Mouse (Mus musculus): Measurements from ENCODE around the gene Clcn6. TPM values are rescaled to one million over a fixed set of nuclear protein-coding genes. Genes with fewer than 3 reads are reported as not detected.

Clcn6 gene
- polyA plus RNA-seq, 1 experiment from 2014 or later, result 7.3 TPM

DNA sequence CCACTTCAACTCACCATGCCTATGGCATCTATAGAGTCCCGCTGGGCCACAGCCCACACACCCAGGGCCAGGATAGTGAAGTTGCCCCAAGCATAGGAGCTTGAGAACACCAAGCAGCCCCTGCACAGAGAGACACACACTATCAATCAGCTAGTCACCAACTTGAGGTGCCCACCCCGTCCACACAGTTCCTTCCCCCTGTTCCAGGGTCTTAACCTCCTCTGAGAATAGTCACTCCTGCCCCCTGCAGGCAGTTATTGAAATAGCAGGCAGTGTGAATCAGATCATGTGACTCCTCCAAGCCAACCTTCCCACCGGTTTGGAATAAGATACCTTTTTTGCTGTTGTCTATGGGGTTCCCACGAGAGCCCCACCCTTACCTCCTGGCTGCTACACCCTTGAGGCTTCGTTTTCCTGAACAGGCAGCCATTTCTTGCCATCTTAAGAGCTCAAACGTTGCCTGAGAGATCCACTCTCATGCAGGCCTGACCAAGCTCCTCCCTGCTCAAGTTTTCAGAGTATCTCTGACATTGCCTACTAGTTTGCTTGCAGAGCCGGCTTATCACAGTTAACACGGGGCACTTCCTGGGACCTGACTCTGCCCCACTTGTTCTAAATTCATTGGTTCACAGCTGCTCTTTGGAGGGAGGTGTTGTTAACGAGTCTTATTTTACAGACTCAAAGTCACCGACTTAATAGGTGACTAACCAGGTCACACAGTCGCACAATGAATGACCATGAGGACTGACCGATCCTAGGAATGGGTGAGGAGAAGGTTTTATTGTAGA is 43.8 kb upstream of the Clcn6 start:
- H3K27me3 ChIP-seq (ENCODE audit: control insufficient read depth, insufficient read depth, low read length), result no peaks in the 10 kb centered on the region
- H3K4me2 ChIP-seq, result no peak overlapping the region
- no peaks in the 10 kb centered on the region for H3K9me3 ChIP-seq (replicated peaks; ENCODE audit: control insufficient read depth, low read length)
- WGBS (ENCODE audit: insufficient replicate concordance), result 41% methylated on average over 12 of the region's 12 CpGs
- H3K4me3 ChIP-seq (ENCODE audit: low read depth, low read length), result no peak overlapping the region
- H3K36me3 ChIP-seq (ENCODE audit: control insufficient read depth, insufficient read depth, low read length), result peaks cover 4% of the 10 kb centered on the region; the same call in 1 of the 2 replicates
- H3K27ac ChIP-seq (ENCODE audit: low read depth, low read length), result no peak overlapping the region
- no peak overlapping the region for H3K9ac ChIP-seq (ENCODE audit: low read depth, low read length)
- H3K4me1 ChIP-seq (ENCODE audit: control insufficient read depth, insufficient read depth, low read length), result peaks cover 29% of the 10 kb centered on the region
- peak; percentile 4; the same call in 1 of the 2 replicates for ATAC-seq (replicated peaks; ENCODE audit: insufficient number of reproducible peaks, low FRiP score, low TSS enrichment)

DNA sequence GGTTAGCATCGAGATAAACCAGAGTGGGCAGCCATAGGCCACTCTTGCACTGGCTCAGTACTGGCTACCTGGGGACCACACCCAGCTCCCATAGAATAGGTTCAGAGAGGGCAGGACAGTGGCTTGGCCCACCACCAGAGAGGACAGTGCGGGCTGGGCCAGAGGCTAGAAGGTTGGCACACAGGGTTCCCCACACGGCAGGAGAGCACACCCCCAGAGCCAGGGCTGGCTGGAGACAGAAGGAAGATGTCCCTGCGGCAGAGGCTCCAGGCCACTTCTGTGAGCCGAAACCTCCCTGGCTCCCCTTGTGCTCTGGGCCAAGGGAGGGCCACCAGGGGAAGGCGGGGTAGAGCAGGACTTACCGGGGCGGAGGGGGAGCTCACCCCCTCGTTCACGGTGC is 42.6 kb upstream of the Clcn6 start:
- no peak for ATAC-seq (replicated peaks; ENCODE audit: insufficient number of reproducible peaks, low FRiP score, low TSS enrichment)
- no peaks in the 10 kb centered on the region for H3K27me3 ChIP-seq (ENCODE audit: control insufficient read depth, insufficient read depth, low read length)
- peaks cover 29% of the 10 kb centered on the region for H3K4me1 ChIP-seq (ENCODE audit: control insufficient read depth, insufficient read depth, low read length)
- no peaks in the 10 kb centered on the region for H3K9me3 ChIP-seq (replicated peaks; ENCODE audit: control insufficient read depth, low read length)
- H3K9ac ChIP-seq (ENCODE audit: low read depth, low read length), result no peak overlapping the region
- peaks cover 4% of the 10 kb centered on the region; the same call in 1 of the 2 replicates for H3K36me3 ChIP-seq (ENCODE audit: control insufficient read depth, insufficient read depth, low read length)
- WGBS (ENCODE audit: insufficient replicate concordance), result 93% methylated on average over 10 of the region's 10 CpGs
- H3K4me2 ChIP-seq, result no peak overlapping the region
- no peak overlapping the region for H3K27ac ChIP-seq (ENCODE audit: low read depth, low read length)
- H3K4me3 ChIP-seq (ENCODE audit: low read depth, low read length), result no peak overlapping the region

DNA sequence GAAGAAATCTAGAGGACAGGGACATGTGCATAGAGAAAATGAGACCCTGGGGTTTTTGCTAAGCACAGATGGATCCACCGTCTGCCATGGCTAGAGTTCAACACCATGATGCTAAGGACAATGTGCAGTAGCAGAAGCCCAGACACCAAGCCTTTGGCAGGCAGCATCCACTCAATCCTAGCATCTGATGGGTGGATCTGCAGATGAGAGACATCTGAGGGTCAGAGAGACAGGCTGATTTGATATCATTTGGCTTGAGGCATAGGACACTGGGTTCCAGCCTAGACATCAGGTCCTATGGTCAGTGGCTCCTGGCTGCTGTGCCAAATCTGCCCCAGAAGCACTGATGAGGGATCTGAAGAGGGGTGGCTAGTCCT is 42.0 kb upstream of the Clcn6 start:
- Histone ChIP-seq H3K27ac (ENCODE audit: low read depth, low read length) (no peak overlapping the region), H3K4me2 (no peak overlapping the region), H3K27me3 (ENCODE audit: control insufficient read depth, insufficient read depth, low read length) (no peaks in the 10 kb centered on the region), H3K36me3 (ENCODE audit: control insufficient read depth, insufficient read depth, low read length) (peaks cover 4% of the 10 kb centered on the region; the same call in 1 of the 2 replicates), H3K9me3 (replicated peaks; ENCODE audit: control insufficient read depth, low read length) (no peaks in the 10 kb centered on the region), H3K9ac (ENCODE audit: low read depth, low read length) (peak overlapping the region; percentile 46; the same call in 1 of the 2 replicates), H3K4me1 (ENCODE audit: control insufficient read depth, insufficient read depth, low read length) (peaks cover 29% of the 10 kb centered on the region), H3K4me3 (ENCODE audit: low read depth, low read length) (no peak overlapping the region)
- 81% methylated on average over 1 of the region's 1 CpGs for WGBS (ENCODE audit: insufficient replicate concordance)
- ATAC-seq (replicated peaks; ENCODE audit: insufficient number of reproducible peaks, low FRiP score, low TSS enrichment), result no peak

GRCm38 (mm10) chr4:148079944-148080596 is 41.4 kb upstream of the Clcn6 start:
- ATAC-seq (replicated peaks; ENCODE audit: insufficient number of reproducible peaks, low FRiP score, low TSS enrichment), result no peak
- H3K4me1 ChIP-seq (ENCODE audit: control insufficient read depth, insufficient read depth, low read length), result peaks cover 24% of the 10 kb centered on the region
- peaks cover 4% of the 10 kb centered on the region; the same call in 1 of the 2 replicates for H3K36me3 ChIP-seq (ENCODE audit: control insufficient read depth, insufficient read depth, low read length)
- H3K4me3 ChIP-seq (ENCODE audit: low read depth, low read length), result no peak overlapping the region
- no peak overlapping the region for H3K4me2 ChIP-seq
- H3K27ac ChIP-seq (ENCODE audit: low read depth, low read length), result no peak overlapping the region
- H3K9me3 ChIP-seq (replicated peaks; ENCODE audit: control insufficient read depth, low read length), result no peaks in the 10 kb centered on the region
- no peaks in the 10 kb centered on the region for H3K27me3 ChIP-seq (ENCODE audit: control insufficient read depth, insufficient read depth, low read length)
- 89% methylated on average over 8 of the region's 8 CpGs for WGBS (ENCODE audit: insufficient replicate concordance)
- H3K9ac ChIP-seq (ENCODE audit: low read depth, low read length), result no peak overlapping the region

DNA sequence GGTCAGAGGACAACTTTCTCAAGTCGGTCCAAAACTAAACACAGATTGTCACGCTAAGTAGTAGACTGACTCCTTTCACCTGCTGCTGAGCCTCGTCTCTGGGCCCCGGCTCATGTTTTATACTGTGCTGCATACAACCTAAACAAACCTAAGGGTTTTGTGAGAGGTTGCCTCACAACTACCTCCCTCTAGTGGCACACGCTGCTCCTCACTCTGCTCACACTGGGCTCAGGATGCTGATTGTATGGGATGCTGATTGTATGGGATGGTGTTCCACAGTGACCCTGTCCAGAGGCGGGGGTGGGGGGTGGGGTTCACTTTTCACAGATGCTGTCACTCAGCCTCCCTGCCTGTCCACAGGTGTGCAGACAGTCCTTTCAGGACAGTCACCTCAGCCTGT is 40.6 kb upstream of the Clcn6 start:
- Histone ChIP-seq H3K9me3 (replicated peaks; ENCODE audit: control insufficient read depth, low read length) (no peaks in the 10 kb centered on the region), H3K27me3 (ENCODE audit: control insufficient read depth, insufficient read depth, low read length) (no peaks in the 10 kb centered on the region; the same call in 1 of the 2 replicates), H3K4me2 (no peak overlapping the region), H3K9ac (ENCODE audit: low read depth, low read length) (no peak overlapping the region), H3K4me3 (ENCODE audit: low read depth, low read length) (no peak overlapping the region), H3K27ac (ENCODE audit: low read depth, low read length) (no peak overlapping the region), H3K36me3 (ENCODE audit: control insufficient read depth, insufficient read depth, low read length) (peaks cover 4% of the 10 kb centered on the region; the same call in 1 of the 2 replicates), H3K4me1 (ENCODE audit: control insufficient read depth, insufficient read depth, low read length) (peaks cover 18% of the 10 kb centered on the region)
- ATAC-seq (replicated peaks; ENCODE audit: insufficient number of reproducible peaks, low FRiP score, low TSS enrichment), result no peak
- WGBS (ENCODE audit: insufficient replicate concordance), result 66% methylated on average over 6 of the region's 6 CpGs

DNA sequence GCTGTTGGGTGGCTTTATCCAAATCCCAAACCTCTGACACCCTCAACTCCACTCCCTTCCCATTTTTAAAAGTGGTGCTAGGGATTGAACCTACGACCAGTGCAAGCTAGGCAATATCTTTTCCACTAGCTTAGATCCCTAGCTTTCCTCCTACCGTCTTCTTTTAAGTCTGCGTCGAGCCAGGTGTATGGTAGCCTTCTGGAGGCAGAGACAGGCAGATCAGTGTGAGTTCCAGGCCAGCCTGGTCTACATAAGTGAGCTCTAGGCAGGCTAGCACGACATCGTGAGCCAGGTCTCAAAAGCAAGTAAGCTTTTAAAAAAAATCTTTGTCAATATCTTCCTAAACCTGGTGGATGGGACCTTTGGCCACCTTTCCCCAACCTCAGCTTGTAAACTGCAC is 37.3 kb upstream of the Clcn6 start:
- ATAC-seq (replicated peaks; ENCODE audit: insufficient number of reproducible peaks, low FRiP score, low TSS enrichment), result no peak
- Histone ChIP-seq H3K27ac (ENCODE audit: low read depth, low read length) (no peak overlapping the region), H3K4me2 (no peak overlapping the region), H3K9ac (ENCODE audit: low read depth, low read length) (no peak overlapping the region), H3K4me3 (ENCODE audit: low read depth, low read length) (no peak overlapping the region), H3K27me3 (ENCODE audit: control insufficient read depth, insufficient read depth, low read length) (no peaks in the 10 kb centered on the region; the same call in 1 of the 2 replicates), H3K4me1 (ENCODE audit: control insufficient read depth, insufficient read depth, low read length) (no peaks in the 10 kb centered on the region), H3K36me3 (ENCODE audit: control insufficient read depth, insufficient read depth, low read length) (peaks cover 4% of the 10 kb centered on the region; the same call in 1 of the 2 replicates), H3K9me3 (replicated peaks; ENCODE audit: control insufficient read depth, low read length) (no peaks in the 10 kb centered on the region)
- WGBS (ENCODE audit: insufficient replicate concordance), result 83% methylated on average over 6 of the region's 6 CpGs

GRCm38 (mm10) chr4:148075259-148075658 is 36.6 kb upstream of the Clcn6 start:
- H3K27ac ChIP-seq (ENCODE audit: low read depth, low read length), result no peak overlapping the region
- WGBS (ENCODE audit: insufficient replicate concordance), result 30% methylated on average over 21 of the region's 21 CpGs
- H3K4me3 ChIP-seq (ENCODE audit: low read depth, low read length), result peak overlapping the region; percentile 28
- H3K9me3 ChIP-seq (replicated peaks; ENCODE audit: control insufficient read depth, low read length), result no peaks in the 10 kb centered on the region
- ATAC-seq (replicated peaks; ENCODE audit: insufficient number of reproducible peaks, low FRiP score, low TSS enrichment), result 0 out of 2 replicates have a peak, but pooled peaks have one; percentile 44
- H3K36me3 ChIP-seq (ENCODE audit: control insufficient read depth, insufficient read depth, low read length), result peaks cover 2% of the 10 kb centered on the region; the same call in 1 of the 2 replicates
- H3K9ac ChIP-seq (ENCODE audit: low read depth, low read length), result no peak overlapping the region
- peak overlapping the region; percentile 54 for H3K4me2 ChIP-seq
- no peaks in the 10 kb centered on the region; the same call in 1 of the 2 replicates for H3K27me3 ChIP-seq (ENCODE audit: control insufficient read depth, insufficient read depth, low read length)
- no peaks in the 10 kb centered on the region for H3K4me1 ChIP-seq (ENCODE audit: control insufficient read depth, insufficient read depth, low read length)

DNA sequence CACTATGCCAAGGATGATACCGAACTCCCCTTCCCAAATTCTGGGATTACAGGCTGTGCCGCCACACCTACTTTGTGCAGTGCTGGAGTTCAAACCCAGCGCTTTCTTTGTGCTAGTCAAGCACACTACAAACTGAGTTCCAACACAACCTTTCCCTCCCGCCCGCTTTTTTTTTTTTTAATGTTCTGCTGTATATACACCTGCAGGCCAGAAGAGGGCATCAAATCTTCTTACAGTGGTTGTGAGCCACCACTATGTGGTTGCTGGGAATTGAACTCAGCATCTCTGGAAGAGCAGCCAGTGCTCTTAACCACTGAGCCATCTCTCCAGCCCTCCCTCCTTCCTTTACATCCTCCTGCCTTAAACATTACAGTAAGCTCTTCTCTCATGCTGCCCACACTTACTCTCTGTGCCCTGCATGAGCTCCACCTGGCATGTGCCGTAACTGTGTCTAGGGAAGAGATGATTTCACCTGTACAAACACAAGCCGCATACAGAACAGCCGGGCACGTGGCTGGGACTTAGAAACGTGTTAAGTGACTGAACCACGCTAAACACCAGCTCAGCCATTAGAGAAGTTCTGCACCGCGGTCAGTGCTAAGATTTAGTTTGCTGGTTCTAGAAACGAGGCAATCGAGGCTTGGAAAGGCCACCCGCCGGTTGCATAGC is 36.0 kb upstream of the Clcn6 start:
- H3K9me3 ChIP-seq (replicated peaks; ENCODE audit: control insufficient read depth, low read length), result no peaks in the 10 kb centered on the region
- H3K4me2 ChIP-seq, result peak overlapping the region; percentile 54
- H3K27ac ChIP-seq (ENCODE audit: low read depth, low read length), result no peak overlapping the region
- no peak overlapping the region for H3K9ac ChIP-seq (ENCODE audit: low read depth, low read length)
- WGBS (ENCODE audit: insufficient replicate concordance), result 48% methylated on average over 17 of the region's 17 CpGs
- no peak for ATAC-seq (replicated peaks; ENCODE audit: insufficient number of reproducible peaks, low FRiP score, low TSS enrichment)
- no peaks in the 10 kb centered on the region; the same call in 1 of the 2 replicates for H3K27me3 ChIP-seq (ENCODE audit: control insufficient read depth, insufficient read depth, low read length)
- H3K36me3 ChIP-seq (ENCODE audit: control insufficient read depth, insufficient read depth, low read length), result no peaks in the 10 kb centered on the region
- H3K4me1 ChIP-seq (ENCODE audit: control insufficient read depth, insufficient read depth, low read length), result no peaks in the 10 kb centered on the region
- H3K4me3 ChIP-seq (ENCODE audit: low read depth, low read length), result peak overlapping the region; percentile 28

Measured in heart, embryonic 11.5 days (tissue).